Mouse (Mus musculus) forebrain, postnatal 0 days (tissue): Measurements from ENCODE around the gene Trmo. TPM values are rescaled to one million over a fixed set of nuclear protein-coding genes. Genes with fewer than 3 reads are reported as not detected.

ENCODE experiments used
- ATAC-seq: fragments of 200-750 bp; cut with Nextera tagmentation; 2 replicates; pipeline ENCODE4 v1.8.0; 2017; ENCODE audit warnings: mild to moderate bottlenecking, moderate library complexity
- DNase-seq: peaks from one replicate; pipeline ENCODE4 v3.0.0-alpha.2; 2015
- H3K27ac ChIP-seq: fragments of 300-500 bp; sonication (generic); 2 replicates; pipeline ENCODE4 v1.5.1; 2014; ENCODE audit warnings: low read depth, mild to moderate bottlenecking, antibody characterized with exemption, low read length, moderate library complexity, mixed read lengths
- H3K27me3 ChIP-seq: fragments of 300-500 bp; sonication (generic); 2 replicates; pipeline ENCODE4 v1.6.1; 2014; ENCODE audit warnings: mild to moderate bottlenecking, low read length, mixed read lengths; ENCODE audit not compliant: insufficient read depth
- H3K36me3 ChIP-seq: fragments of 300-500 bp; sonication (generic); 2 replicates; pipeline ENCODE4 v1.6.1; 2014; ENCODE audit warnings: mild to moderate bottlenecking, moderate library complexity; ENCODE audit not compliant: insufficient read depth
- H3K4me1 ChIP-seq: fragments of 300-500 bp; sonication (generic); 2 replicates; pipeline ENCODE4 v1.6.1; 2014; ENCODE audit warnings: antibody characterized with exemption; ENCODE audit not compliant: insufficient read depth
- H3K4me2 ChIP-seq: fragments of 300-500 bp; sonication (generic); 2 replicates; pipeline ENCODE4 v1.6.1; 2014; ENCODE audit warnings: low read depth, mild to moderate bottlenecking, moderate library complexity
- H3K4me3 ChIP-seq: fragments of 300-500 bp; sonication (generic); 2 replicates; pipeline ENCODE4 v1.5.1; 2014; ENCODE audit warnings: low read depth, low read length, mixed read lengths
- H3K9ac ChIP-seq: fragments of 300-500 bp; sonication (generic); 2 replicates; pipeline ENCODE4 v1.6.1; 2014; ENCODE audit warnings: mild to moderate bottlenecking
- H3K9me3 ChIP-seq: fragments of 300-500 bp; sonication (generic); 2 replicates; pipeline ENCODE4 v1.6.1; 2016; ENCODE audit warnings: low read length
- CTCF ChIP-seq: sonication (generic); IDR thresholded peaks from 2 replicates; pipeline ENCODE4 v1.5.1; 2016; ENCODE audit warnings: antibody characterized with exemption, control low read depth, low read depth
- WGBS: fragments of 180-500 bp; shearing (Covaris S2); extraction: QIAGEN DNeasy Blood & Tissue Kit; methylation state at CpG from one replicate; pipeline ENCODE4 v1.1.7; 2014; 5-methylcytosine and 5-hydroxymethylcytosine counted together
- polyA plus RNA-seq: library from polyadenylated mRNA; unstranded; fragments of >200 nt; fragmentation: Nextera tagmentation; extraction: Ambion mirVana; gene quantifications from 2 replicates; pipeline ENCODE4 v1.2.1, GENCODE M21; 2015
- total RNA-seq: library from RNA; depleted of rRNA; stranded (reverse); fragments of >200 nt; gene quantifications from 2 replicates; pipeline ENCODE4 v1.2.3, GENCODE M21; 2014

Trmo gene
- total and polyA plus RNA-seq, 2 experiments from 2014 or later = 6.5 to 9.0 TPM

DNA sequence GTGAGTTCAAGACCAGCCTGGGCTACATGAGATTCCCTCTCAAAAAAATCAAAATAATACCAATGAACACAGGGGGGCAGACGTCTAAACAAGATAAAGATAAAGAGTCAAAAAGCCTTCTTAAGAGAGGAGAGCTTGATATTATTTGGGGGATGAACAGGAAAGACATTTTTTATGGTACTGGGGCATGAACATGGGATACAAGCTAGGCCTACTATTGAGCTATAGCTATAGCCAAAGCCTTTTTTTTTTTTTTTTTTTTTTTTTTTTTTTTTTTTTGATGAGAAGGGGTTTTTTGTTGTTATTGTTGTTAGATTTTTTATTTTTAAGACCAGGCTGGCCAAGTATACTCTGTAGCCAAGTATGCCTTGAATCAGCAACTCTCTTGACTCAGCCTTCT is 22.9 kb upstream of the Trmo start:
- 0 out of 2 replicates have a peak, but pooled peaks have one; percentile 6 for TF ChIP-seq CTCF
- H3K4me3 ChIP-seq = no peak overlapping the region
- no peak overlapping the region for H3K9ac ChIP-seq
- no peak overlapping the region for H3K27ac ChIP-seq
- H3K4me2 ChIP-seq = no peak overlapping the region
- H3K9me3 ChIP-seq = no peaks in the 10 kb centered on the region
- 59% methylated on average over 1 of the region's 1 CpGs for WGBS
- no peak for ATAC-seq
- H3K4me1 ChIP-seq = no peaks in the 10 kb centered on the region
- DNase-seq = no peak
- no peaks in the 10 kb centered on the region for H3K27me3 ChIP-seq
- H3K36me3 ChIP-seq = no peaks in the 10 kb centered on the region

GRCm38 (mm10) chr4:46411489-46411888 is 22.3 kb upstream of the Trmo start:
- no peaks in the 10 kb centered on the region for H3K4me1 ChIP-seq
- no peak overlapping the region for H3K4me2 ChIP-seq
- ATAC-seq (no peak), DNase-seq (no peak)
- 84% methylated on average over 6 of the region's 6 CpGs for WGBS
- no peak overlapping the region for H3K27ac ChIP-seq
- no peaks in the 10 kb centered on the region for H3K27me3 ChIP-seq
- no peak overlapping the region for H3K9ac ChIP-seq
- no peaks in the 10 kb centered on the region for H3K9me3 ChIP-seq
- no peak overlapping the region for H3K4me3 ChIP-seq
- H3K36me3 ChIP-seq = no peaks in the 10 kb centered on the region
- no peak for TF ChIP-seq CTCF

DNA sequence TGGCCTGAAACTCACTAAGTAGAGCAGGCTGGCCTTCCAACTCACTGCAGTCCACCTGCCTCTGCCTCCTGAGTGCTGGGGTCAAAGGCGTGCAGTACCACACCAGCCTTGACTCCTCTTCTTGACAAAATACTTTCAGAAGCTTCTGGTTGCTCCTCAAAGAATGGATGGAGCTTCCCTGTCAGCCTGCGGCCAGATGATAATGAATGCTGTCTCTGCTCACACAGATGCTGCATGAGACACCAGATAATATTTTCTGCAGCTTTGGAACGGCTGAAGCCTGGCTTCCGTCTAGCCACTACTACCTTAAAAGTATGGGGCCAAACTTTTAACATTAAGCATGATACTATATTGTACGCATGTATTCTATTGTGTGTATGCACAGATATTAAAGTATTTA is 21.4 kb upstream of the Trmo start:
- Histone ChIP-seq H3K36me3 (no peaks in the 10 kb centered on the region), H3K4me2 (no peak overlapping the region), H3K27ac (no peak overlapping the region), H3K4me1 (no peaks in the 10 kb centered on the region), H3K9ac (no peak overlapping the region), H3K4me3 (no peak overlapping the region), H3K9me3 (no peaks in the 10 kb centered on the region), H3K27me3 (no peaks in the 10 kb centered on the region)
- WGBS = 94% methylated on average over 5 of the region's 5 CpGs
- DNase-seq = no peak
- ATAC-seq = no peak
- TF ChIP-seq CTCF = no peak

GRCm38 (mm10) chr4:46406966-46407703 is 17.9 kb upstream of the Trmo start:
- TF ChIP-seq CTCF = no peak
- 88% methylated on average over 8 of the region's 8 CpGs for whole genome bisulfite sequencing
- no peak overlapping the region for H3K4me2 ChIP-seq
- ATAC-seq (no peak), DNase-seq (no peak)
- H3K27ac ChIP-seq = no peak overlapping the region
- no peak overlapping the region for H3K9ac ChIP-seq
- no peaks in the 10 kb centered on the region for H3K36me3 ChIP-seq
- H3K4me1 ChIP-seq = no peaks in the 10 kb centered on the region
- no peak overlapping the region for H3K4me3 ChIP-seq
- no peaks in the 10 kb centered on the region for H3K9me3 ChIP-seq
- no peaks in the 10 kb centered on the region for H3K27me3 ChIP-seq

GRCm38 (mm10) chr4:46404042-46404795 is 15.0 kb upstream of the Trmo start:
- no peaks in the 10 kb centered on the region for H3K9me3 ChIP-seq
- H3K9ac ChIP-seq = no peak overlapping the region
- DNase-seq = no peak
- H3K4me1 ChIP-seq = no peaks in the 10 kb centered on the region
- 90% methylated on average over 6 of the region's 6 CpGs for WGBS
- H3K27ac ChIP-seq = no peak overlapping the region
- H3K27me3 ChIP-seq = no peaks in the 10 kb centered on the region
- no peak overlapping the region for H3K4me2 ChIP-seq
- no peak overlapping the region for H3K4me3 ChIP-seq
- no peak for ATAC-seq
- TF ChIP-seq CTCF = no peak
- H3K36me3 ChIP-seq = no peaks in the 10 kb centered on the region

DNA sequence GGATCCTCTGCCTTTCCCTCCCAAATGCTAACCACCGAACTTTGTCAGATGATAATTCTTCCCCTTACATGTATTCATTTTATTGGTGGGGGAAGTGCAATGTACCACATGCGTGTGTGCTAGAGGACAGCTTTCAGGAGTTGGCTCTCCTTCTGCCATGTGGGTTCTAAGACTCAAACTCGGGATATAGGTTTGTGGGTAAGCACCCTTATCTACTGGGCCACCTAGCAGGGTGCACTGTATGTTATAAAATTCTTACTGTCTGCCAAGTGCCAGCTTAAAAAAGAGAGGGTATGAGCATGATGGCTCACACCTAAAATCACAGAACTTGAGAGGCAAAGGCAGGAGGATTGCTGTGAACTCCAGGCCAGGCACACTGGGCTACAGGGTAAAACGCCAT is 9.6 kb upstream of the Trmo start:
- no peak overlapping the region for H3K4me3 ChIP-seq
- no peaks in the 10 kb centered on the region for H3K27me3 ChIP-seq
- H3K36me3 ChIP-seq = no peaks in the 10 kb centered on the region
- H3K27ac ChIP-seq = no peak overlapping the region
- H3K9me3 ChIP-seq = no peaks in the 10 kb centered on the region
- no peak for TF ChIP-seq CTCF
- DNase-seq = no peak
- 81% methylated on average over 4 of the region's 4 CpGs for WGBS
- no peak overlapping the region for H3K4me2 ChIP-seq
- H3K4me1 ChIP-seq = no peaks in the 10 kb centered on the region
- no peak overlapping the region for H3K9ac ChIP-seq
- no peak for ATAC-seq

- no peak for TF ChIP-seq CTCF
- no peak overlapping the region for H3K4me2 ChIP-seq
- WGBS = 30% methylated on average over 5 of the region's 5 CpGs
Measured at GRCm38 (mm10) chr4:46395736-46396135, 6.5 kb upstream of the Trmo start.

More at GRCm38 (mm10) chr4:46395736-46396135, 6.5 kb upstream of the Trmo start:
- H3K36me3 ChIP-seq = no peaks in the 10 kb centered on the region
- no peak overlapping the region for H3K9ac ChIP-seq
- H3K27me3 ChIP-seq = no peaks in the 10 kb centered on the region
- no peak overlapping the region for H3K4me3 ChIP-seq
- no peak overlapping the region for H3K27ac ChIP-seq
- no peaks in the 10 kb centered on the region for H3K9me3 ChIP-seq
- ATAC-seq = no peak
- DNase-seq = no peak
- H3K4me1 ChIP-seq = no peaks in the 10 kb centered on the region
